Mouse (Mus musculus): ENCODE measurements around the gene Gm3252. TPM values are rescaled to one million over a fixed set of nuclear protein-coding genes. Genes with fewer than 3 reads are reported as not detected.
A peak's percentile ranks its signal among the peaks of the same experiment; 100 is the strongest.
"Not testable (repeated sequence)": the region's sequence is repeated elsewhere in the genome, so short reads cannot be mapped to it uniquely, and the experiment has no call there.

The Gm3252 gene
- total RNA-seq (2021) = under 1 TPM; 0.16 to 0.25 TPM

DNA sequence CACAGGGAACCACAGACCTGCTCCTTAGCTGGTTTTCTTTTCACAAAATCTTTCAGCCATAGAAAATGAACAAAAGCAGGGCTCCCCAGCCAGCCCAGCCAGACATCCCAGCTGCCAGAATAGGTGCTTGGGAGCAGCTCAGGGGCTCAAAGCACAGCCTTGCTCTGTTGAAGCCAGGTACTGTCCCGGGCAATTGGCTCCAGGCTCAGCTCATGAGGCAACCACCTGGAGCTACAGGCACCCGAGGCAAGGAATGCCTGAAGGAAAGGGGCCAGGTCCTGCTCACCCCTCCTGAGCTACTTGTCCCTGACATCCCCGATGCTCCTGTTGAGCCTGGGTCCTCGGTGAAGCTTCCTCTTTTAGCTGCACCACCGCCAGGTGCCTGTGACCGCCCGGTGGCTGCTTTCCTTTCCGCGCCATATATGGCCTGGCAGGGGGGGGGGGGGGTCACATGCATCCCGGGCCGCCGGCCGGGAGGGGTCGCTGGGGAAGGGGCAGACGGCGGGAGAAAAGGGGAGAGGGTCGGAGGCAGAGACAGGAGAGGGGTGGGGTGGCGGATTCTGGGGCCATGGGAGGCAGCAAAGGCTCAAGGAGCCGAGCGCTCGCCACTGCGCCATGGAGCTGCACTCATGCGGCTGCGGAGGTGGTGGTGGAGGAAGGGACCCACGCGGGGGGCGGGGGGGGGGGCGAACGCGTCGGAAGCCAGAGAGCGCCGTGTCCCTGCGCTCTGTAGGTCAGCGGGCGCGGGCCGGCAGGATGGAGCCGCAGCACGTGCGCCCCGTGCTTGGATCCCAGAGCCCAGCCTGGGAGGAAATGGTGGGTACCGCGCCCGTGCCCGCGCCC lies at the start of gene Gm3252:
Gene Gm3252, plus strand, starts transcription at position 738 of the 843 bp plus-strand sequence.
- DNase-seq = peak in 1 of 2 experiments; percentile 1
- intact Hi-C loops (cut with DNase I) = not testable (repeated sequence)

DNA sequence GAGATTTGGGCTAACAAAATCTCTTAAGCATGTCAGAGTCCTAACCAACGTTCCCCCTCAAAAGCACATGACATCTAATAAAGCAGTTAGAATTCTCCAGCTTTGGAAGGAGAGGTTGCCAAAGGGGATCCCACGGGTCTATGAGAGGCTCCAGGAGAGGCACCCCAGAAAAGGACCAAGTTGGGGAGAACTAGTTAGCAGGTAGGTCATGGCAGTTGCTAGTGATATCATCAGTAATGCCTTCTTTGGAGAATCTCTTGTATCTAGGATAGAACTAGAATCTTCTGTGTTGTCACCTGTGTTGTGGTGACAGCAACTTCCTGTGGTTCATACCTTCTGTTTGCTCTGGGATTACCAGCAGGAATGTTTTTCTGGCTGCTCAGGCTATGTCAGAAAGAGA lies 17.6 kb upstream of the Gm3252 start, which contains the start of gene Gm7876:
Gene Gm7876, plus strand, starts transcription at position 301 of the 400 bp plus-strand sequence.
- DNase-seq; intact Hi-C loops (cut with DNase I): not testable (repeated sequence)

DNA sequence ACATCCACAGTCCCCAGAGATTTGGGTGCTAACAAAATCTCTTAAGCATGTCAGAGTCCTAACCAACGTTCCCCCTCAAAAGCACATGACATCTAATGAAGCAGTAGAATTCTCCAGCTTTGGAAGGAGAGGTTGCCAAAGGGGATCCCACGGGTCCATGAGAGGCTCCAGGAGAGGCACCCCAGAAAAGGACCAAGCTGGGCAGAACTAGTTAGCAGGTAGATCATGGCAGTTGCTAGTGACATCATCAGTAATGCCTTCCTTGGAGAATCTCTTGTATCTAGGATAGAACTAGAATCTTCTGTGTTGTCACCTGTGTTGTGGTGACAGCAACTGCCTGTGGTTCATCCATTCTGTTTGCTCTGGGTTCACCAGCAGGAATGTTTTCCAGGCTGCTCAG lies 49.5 kb downstream of the Gm3252 start, which contains the start of gene Gm9602:
Gene Gm9602, plus strand, starts transcription at position 301 of the 400 bp plus-strand sequence.
- intact Hi-C loops (cut with DNase I); DNase-seq: not testable (repeated sequence)

Other genes starting within 250 kb of the Gm3252 start
- not detected for gene Gm3182, start 245.0 kb upstream of the Gm3252 start, total RNA-seq (2021)
- not detected for gene Gm3047, start 171.4 kb upstream of the Gm3252 start, total RNA-seq (2021)
- gene Gm8159, start 94.4 kb upstream of the Gm3252 start, total RNA-seq (2021) = not detected
- gene Gm3239, start 62.6 kb upstream of the Gm3252 start, total RNA-seq (2021) = not detected
- gene Gm7876, start 17.5 kb upstream of the Gm3252 start, total RNA-seq (2021) = not detected
- gene Gm9602, start 49.6 kb downstream of the Gm3252 start, total RNA-seq (2021) = not detected
- gene Gm3269, start 111.3 kb downstream of the Gm3252 start, total RNA-seq (2021) = not detected
- 1 to 10 TPM in 1 of 2 experiments, not detected in 1; 3.3 TPM for gene Gm3264, start 128.8 kb downstream of the Gm3252 start, total RNA-seq (2021)
- not detected for gene Gm3278, start 165.6 kb downstream of the Gm3252 start, total RNA-seq (2021)